Mouse (Mus musculus) embryo, embryonic 10.5 days (tissue): ENCODE measurements around the gene Olfr90.
"Not testable (repeated sequence)": the region's sequence is repeated elsewhere in the genome, so short reads cannot be mapped to it uniquely, and the experiment has no call there.

Source experiments
- DNase-seq: peaks from one replicate; pipeline ENCODE4 v3.0.0-alpha.2; 2015; ENCODE audit warnings: low spot score

Olfr90 gene

GRCm38 (mm10) chr17:37088399-37088798 lies at the start of gene Olfr90:
TSS of gene Olfr90 (minus strand) at chr17:37088499.
- no peak for DNase-seq

GRCm38 (mm10) chr17:37131366-37131765 lies 43.1 kb upstream of the Olfr90 start:
- DNase-seq = not testable (repeated sequence)

GRCm38 (mm10) chr17:37119988-37120387 lies 31.7 kb upstream of the Olfr90 start, which contains the start of gene Olfr92:
TSS of gene Olfr92 (minus strand) at chr17:37120088.
- no peak for DNase-seq

- no peak for DNase-seq
Observed at GRCm38 (mm10) chr17:37098178-37098577, 9.9 kb upstream of the Olfr90 start, which contains the start of gene Olfr91. TSS of gene Olfr91 (minus strand) at chr17:37098278.

GRCm38 (mm10) chr17:37093289-37093688 lies 5.0 kb upstream of the Olfr90 start:
- no peak for DNase-seq

- no peak for DNase-seq
Observed at GRCm38 (mm10) chr17:37092198-37092597, 3.9 kb upstream of the Olfr90 start.

- DNase-seq = no peak
Observed at GRCm38 (mm10) chr17:37085545-37085944, 2.8 kb downstream of the Olfr90 start.

- DNase-seq = no peak
Observed at GRCm38 (mm10) chr17:37084632-37085031, 3.7 kb downstream of the Olfr90 start.

GRCm38 (mm10) chr17:37083327-37083726 lies 5.0 kb downstream of the Olfr90 start:
- peak; percentile 88 for DNase-seq

- no peak for DNase-seq
Observed at GRCm38 (mm10) chr17:37081659-37082058, 6.6 kb downstream of the Olfr90 start.

GRCm38 (mm10) chr17:37080119-37080518 lies 8.2 kb downstream of the Olfr90 start:
- peak; percentile 18 for DNase-seq

- peak; percentile 40 for DNase-seq
Observed at GRCm38 (mm10) chr17:37078990-37079389, 9.3 kb downstream of the Olfr90 start.

GRCm38 (mm10) chr17:37078193-37078592 lies 10.1 kb downstream of the Olfr90 start:
- DNase-seq = no peak

- DNase-seq = no peak
Observed at GRCm38 (mm10) chr17:37075766-37076165, 12.5 kb downstream of the Olfr90 start.

GRCm38 (mm10) chr17:37075181-37075580 lies 13.1 kb downstream of the Olfr90 start:
- DNase-seq = no peak

GRCm38 (mm10) chr17:37072730-37073276 lies 15.5 kb downstream of the Olfr90 start:
- DNase-seq = no peak

- DNase-seq = no peak
Observed at GRCm38 (mm10) chr17:37072080-37072729, 16.1 kb downstream of the Olfr90 start.

- no peak for DNase-seq
Observed at GRCm38 (mm10) chr17:37070121-37070520, 18.2 kb downstream of the Olfr90 start.

- no peak for DNase-seq
Observed at GRCm38 (mm10) chr17:37067861-37068260, 20.4 kb downstream of the Olfr90 start.

- DNase-seq = no peak
Observed at GRCm38 (mm10) chr17:37065993-37066392, 22.3 kb downstream of the Olfr90 start.

GRCm38 (mm10) chr17:37063686-37064495 lies 24.4 kb downstream of the Olfr90 start:
- DNase-seq = no peak

GRCm38 (mm10) chr17:37063063-37063462 lies 25.2 kb downstream of the Olfr90 start:
- DNase-seq = no peak

- DNase-seq = no peak
Observed at GRCm38 (mm10) chr17:37062101-37062641, 26.1 kb downstream of the Olfr90 start.
